Mouse (Mus musculus) MEL (cell line): ENCODE measurements around the gene Tubgcp3. TPM values are rescaled to one million over a fixed set of nuclear protein-coding genes. Genes with fewer than 3 reads are reported as not detected.

Experiments used
- DNase-seq: peaks from one replicate; pipeline ENCODE4 v3.0.0; 2011; ENCODE audit warnings: low read depth, low spot score
- H3K27ac ChIP-seq: 2 replicates; pipeline ENCODE4 v1.5.1; 2012; ENCODE audit warnings: low read depth, mild to moderate bottlenecking, control low read depth, low read length, moderate library complexity; ENCODE audit not compliant: control insufficient read depth
- H3K27me3 ChIP-seq, 2 experiments: fragments of 150-350 bp in 1 of 2; sonication (generic) in 1 of 2; 2 replicates each; pipeline ENCODE4 v1.6.1; 2012; ENCODE audit warnings: low read length in 2 of 2, mild to moderate bottlenecking in 2 of 2, improper control_type of control experiment in 1 of 2, moderate library complexity in 1 of 2; ENCODE audit not compliant: insufficient read depth in 2 of 2, control insufficient read depth in 1 of 2
- H3K36me3 ChIP-seq, 2 experiments: 2 replicates each; pipeline ENCODE4 v1.6.1; 2012 to 2014; ENCODE audit warnings: low read length in 2 of 2, improper control_type of control experiment in 1 of 2, inconsistent platforms in 1 of 2, mild to moderate bottlenecking in 1 of 2; ENCODE audit not compliant: insufficient read depth in 2 of 2, control insufficient read depth in 1 of 2
- H3K4me1 ChIP-seq, 2 experiments: fragments of 150-350 bp in 1 of 2; sonication (generic) in 1 of 2; 2 replicates each; pipeline ENCODE4 v1.6.1; 2012; ENCODE audit warnings: low read length in 2 of 2, improper control_type of control experiment in 1 of 2, mild to moderate bottlenecking in 1 of 2; ENCODE audit not compliant: insufficient read depth in 2 of 2, control insufficient read depth in 1 of 2
- H3K4me3 ChIP-seq, 2 experiments: fragments of 150-350 bp in 1 of 2; sonication (generic) in 1 of 2; 2 replicates each; pipeline ENCODE4 v1.5.1; 2012; ENCODE audit warnings: low read depth in 2 of 2, low read length in 2 of 2, mild to moderate bottlenecking in 2 of 2, moderate library complexity in 2 of 2, control low read depth in 1 of 2, improper control_type of control experiment in 1 of 2; ENCODE audit not compliant: control insufficient read depth in 1 of 2, insufficient read depth in 1 of 2
- H3K79me2 ChIP-seq: 2 replicates; pipeline ENCODE4 v1.6.1; 2012; ENCODE audit warnings: mild to moderate bottlenecking, low read length, moderate library complexity; ENCODE audit not compliant: control insufficient read depth, poor library complexity, insufficient read depth
- H3K9ac ChIP-seq: 2 replicates; pipeline ENCODE4 v1.6.1; 2012; ENCODE audit warnings: low read depth, mild to moderate bottlenecking, control low read depth, low read length, moderate library complexity; ENCODE audit not compliant: control insufficient read depth, poor library complexity, severe bottlenecking
- H3K9me3 ChIP-seq: fragments of 150-350 bp; sonication (generic); replicated peaks from 2 replicates; pipeline ENCODE4 v1.6.1; 2012; ENCODE audit warnings: mild to moderate bottlenecking, low read length, improper control_type of control experiment, moderate library complexity; ENCODE audit not compliant: insufficient read depth
- CHD2 ChIP-seq: IDR thresholded peaks from 2 replicates; pipeline ENCODE4 v1.6.1; 2011; ENCODE audit warnings: low read length, improper control_type of control experiment
- CTCF ChIP-seq, 3 experiments: IDR thresholded peaks in 2 of 3; conservative IDR thresholded peaks in 1 of 3; 2 replicates each; pipeline ENCODE4 v1.5.1; 2011 to 2012; ENCODE audit warnings: low read length in 3 of 3, low read depth in 2 of 3, mild to moderate bottlenecking in 2 of 3, improper control_type of control experiment in 1 of 3, inconsistent platforms in 1 of 3, mixed read lengths in 1 of 3, moderate library complexity in 1 of 3; ENCODE audit not compliant: control insufficient read depth in 1 of 3, insufficient read depth in 1 of 3, poor library complexity in 1 of 3, severe bottlenecking in 1 of 3
- E2F4 ChIP-seq: IDR thresholded peaks from 2 replicates; pipeline ENCODE4 v1.6.1; 2011; ENCODE audit warnings: low read depth, low read length, improper control_type of control experiment, borderline replicate concordance
- ELF1 ChIP-seq: IDR thresholded peaks from 2 replicates; pipeline ENCODE4 v1.6.1; 2014; ENCODE audit warnings: low read depth, mild to moderate bottlenecking, inconsistent platforms, low read length, improper control_type of control experiment, moderate library complexity
- EP300 ChIP-seq, 2 experiments: IDR thresholded peaks; 2 replicates each; pipeline ENCODE4 v1.6.1; 2011; ENCODE audit warnings: improper control_type of control experiment in 2 of 2, low read length in 2 of 2, low read depth in 1 of 2, mild to moderate bottlenecking in 1 of 2
- GABPA ChIP-seq: IDR thresholded peaks from 2 replicates; pipeline ENCODE4 v1.6.1; 2012; ENCODE audit warnings: low read depth, mild to moderate bottlenecking, inconsistent platforms, low read length, improper control_type of control experiment, moderate library complexity
- GATA1 ChIP-seq: IDR thresholded peaks from 2 replicates; pipeline ENCODE4 v1.6.1; 2011; ENCODE audit warnings: low read depth, low read length, improper control_type of control experiment
- HCFC1 ChIP-seq: IDR thresholded peaks from 2 replicates; pipeline ENCODE4 v1.6.1; 2012; ENCODE audit warnings: low read depth, mild to moderate bottlenecking, inconsistent platforms, low read length, improper control_type of control experiment, moderate library complexity
- JUND ChIP-seq: IDR thresholded peaks from 2 replicates; pipeline ENCODE4 v1.6.1; 2011; ENCODE audit warnings: low read depth, mild to moderate bottlenecking, improper control_type of control experiment, low read length
- KAT2A ChIP-seq: conservative IDR thresholded peaks from 2 replicates; pipeline ENCODE4 v1.6.1; 2012; ENCODE audit warnings: low read depth, low read length, improper control_type of control experiment, inconsistent platforms
- MAX ChIP-seq: IDR thresholded peaks from 2 replicates; pipeline ENCODE4 v1.6.1; 2011; ENCODE audit warnings: low read length, improper control_type of control experiment
- MEF2A ChIP-seq: IDR thresholded peaks from 2 replicates; pipeline ENCODE4 v1.6.1; 2014; ENCODE audit warnings: low read depth, mild to moderate bottlenecking, inconsistent platforms, low read length, improper control_type of control experiment; ENCODE audit not compliant: poor library complexity, insufficient replicate concordance, severe bottlenecking; ENCODE audit errors: extremely low read depth
- MXI1 ChIP-seq: IDR thresholded peaks from 2 replicates; pipeline ENCODE4 v1.6.1; 2011; ENCODE audit warnings: mild to moderate bottlenecking, low read depth, low read length, improper control_type of control experiment
- POLR2AphosphoS2 ChIP-seq: IDR thresholded peaks from 2 replicates; pipeline ENCODE4 v1.6.1; 2011; ENCODE audit warnings: low read length, improper control_type of control experiment
- POLR2AphosphoS5 ChIP-seq: IDR thresholded peaks from 2 replicates; pipeline ENCODE4 v1.6.1; 2012; ENCODE audit warnings: low read depth, borderline replicate concordance, mild to moderate bottlenecking, inconsistent platforms, low read length, moderate library complexity, mixed read lengths
- RAD21 ChIP-seq: IDR thresholded peaks from 2 replicates; pipeline ENCODE4 v1.6.1; 2011; ENCODE audit warnings: mild to moderate bottlenecking, low read depth, low read length, improper control_type of control experiment
- RCOR1 ChIP-seq: IDR thresholded peaks from 2 replicates; pipeline ENCODE4 v1.6.1; 2012; ENCODE audit warnings: low read depth, mild to moderate bottlenecking, inconsistent platforms, low read length, improper control_type of control experiment
- SMC3 ChIP-seq: IDR thresholded peaks from 2 replicates; pipeline ENCODE4 v1.6.1; 2011; ENCODE audit warnings: low read depth, low read length, improper control_type of control experiment
- TAL1 ChIP-seq: IDR thresholded peaks from 2 replicates; pipeline ENCODE4 v1.6.1; 2012; ENCODE audit warnings: mild to moderate bottlenecking, inconsistent platforms, low read length, moderate library complexity, mixed read lengths
- TBP ChIP-seq: IDR thresholded peaks from 2 replicates; pipeline ENCODE4 v1.8.0; 2011; ENCODE audit warnings: low read depth, low read length, improper control_type of control experiment
- TCF12 ChIP-seq: IDR thresholded peaks from 2 replicates; pipeline ENCODE4 v1.6.1; 2014; ENCODE audit warnings: low read depth, mild to moderate bottlenecking, inconsistent platforms, low read length, improper control_type of control experiment, moderate library complexity
- UBTF ChIP-seq: IDR thresholded peaks from 2 replicates; pipeline ENCODE4 v1.6.1; 2012; ENCODE audit warnings: low read depth, mild to moderate bottlenecking, inconsistent platforms, low read length, improper control_type of control experiment, moderate library complexity, borderline replicate concordance; ENCODE audit not compliant: insufficient read depth
- USF1 ChIP-seq: IDR thresholded peaks from 2 replicates; pipeline ENCODE4 v1.6.1; 2014; ENCODE audit warnings: low read depth, mild to moderate bottlenecking, inconsistent platforms, low read length, improper control_type of control experiment, moderate library complexity
- ZC3H11A ChIP-seq: IDR thresholded peaks from 2 replicates; pipeline ENCODE4 v1.6.1; 2012; ENCODE audit warnings: low read depth, mild to moderate bottlenecking, inconsistent platforms, low read length, improper control_type of control experiment
- ZNF384 ChIP-seq: IDR thresholded peaks from 2 replicates; pipeline ENCODE4 v1.6.1; 2012; ENCODE audit warnings: low read depth, mild to moderate bottlenecking, inconsistent platforms, low read length, improper control_type of control experiment
- polyA plus RNA-seq, 2 experiments: library from polyadenylated mRNA; stranded (reverse) in 1 of 2; unstranded in 1 of 2; fragments of >175 nt in 1 of 2; fragments of >200 nt in 1 of 2; gene quantifications; 2 replicates each; pipeline versions ENCODE4 v1.2.1 to v1.2.4; 2012; ENCODE audit warnings: low replicate concordance in 2 of 2, low read depth in 1 of 2; ENCODE audit not compliant: insufficient read length in 2 of 2, insufficient read depth in 1 of 2, missing spikeins in 1 of 2
- total RNA-seq: library from RNA; depleted of rRNA; stranded (reverse); fragments of 300-350 nt; gene quantifications from 2 replicates; pipeline ENCODE4 v1.2.3, GENCODE M21; 2012

Gene Tubgcp3
- total and polyA plus RNA-seq, 3 experiments, result 43.6 to 87.7 (median 60.2) TPM

GRCm38 (mm10) chr8:12715861-12716585, 44.0 kb upstream of the Tubgcp3 start:
- H3K9me3 ChIP-seq, result no peaks in the 10 kb centered on the region
- no peaks in the 10 kb centered on the region for H3K79me2 ChIP-seq
- H3K4me1 ChIP-seq, result no peaks in the 10 kb centered on the region
- DNase-seq, result no peak
- H3K27me3 ChIP-seq, result peaks cover 0 to 7% of the 10 kb centered on the region in 2 experiments; a peak in 2 of 4 replicates
- no peak overlapping the region for H3K4me3 ChIP-seq
- no peak overlapping the region for H3K9ac ChIP-seq
- H3K36me3 ChIP-seq, result no peaks in the 10 kb centered on the region
- no peak for TF ChIP-seq HCFC1
- TF ChIP-seq USF1, result no peak
- TF ChIP-seq KAT2A, result no peak
- no peak for TF ChIP-seq RCOR1
- TF ChIP-seq POLR2AphosphoS2, result no peak
- no peak for TF ChIP-seq CHD2
- no peak for TF ChIP-seq GATA1
- no peak for TF ChIP-seq UBTF
- no peak for TF ChIP-seq E2F4
- TF ChIP-seq SMC3, result no peak
- no peak for TF ChIP-seq MXI1
- no peak for TF ChIP-seq GABPA
- no peak for TF ChIP-seq TBP
- TF ChIP-seq POLR2AphosphoS5, result no peak
- no peak for TF ChIP-seq TAL1
- no peak for TF ChIP-seq RAD21
- H3K27ac ChIP-seq, result no peak overlapping the region

DNA sequence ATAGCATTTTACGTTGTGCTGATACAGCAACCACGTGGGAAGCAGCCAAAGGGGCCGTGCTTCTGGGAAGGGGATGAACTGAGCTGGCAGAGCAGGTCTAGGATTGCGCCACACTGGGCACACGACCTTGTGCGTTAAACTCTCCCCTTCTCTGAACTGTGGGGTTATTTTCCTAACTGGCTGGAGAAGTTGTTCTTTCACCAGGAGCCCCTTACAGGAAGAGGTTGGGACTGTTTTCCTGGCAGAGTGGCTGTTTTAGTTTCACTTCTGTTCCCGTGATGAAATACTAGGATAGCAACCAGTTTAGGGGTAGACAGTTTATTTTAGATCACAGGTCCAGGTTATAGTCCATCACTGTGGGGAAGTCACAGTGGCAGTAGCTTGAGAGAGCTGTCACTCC, 39.6 kb upstream of the Tubgcp3 start:
- Histone ChIP-seq H3K27ac (no peak overlapping the region), H3K27me3 (peaks cover 8 to 34% of the 10 kb centered on the region in 2 experiments)
- TF ChIP-seq JUND (no peak), TCF12 (no peak), MEF2A (no peak), MAX (no peak), ZC3H11A (no peak), CTCF (IDR thresholded peaks at IDR 0.05 in 2 of 3, conservative IDR thresholded peaks at IDR 0.05 in 1 of 3; ENCODE audit: control insufficient read depth in 1 of 3, insufficient read depth in 1 of 3, low read depth in 2 of 3, low read length in 3 of 3, poor library complexity in 1 of 3, severe bottlenecking in 1 of 3) (no peak), EP300 (IDR thresholded peaks at IDR 0.05; ENCODE audit: low read depth in 1 of 2, low read length in 2 of 2) (no peak), ZNF384 (no peak), HCFC1 (no peak), POLR2AphosphoS2 (no peak), ELF1 (no peak), KAT2A (no peak), TBP (no peak), USF1 (no peak)

More for the DNA sequence above, 39.6 kb upstream of the Tubgcp3 start:
- DNase-seq, result no peak
- no peak overlapping the region; a peak in 1 of 4 replicates for H3K4me3 ChIP-seq
- H3K36me3 ChIP-seq, result no peaks in the 10 kb centered on the region
- no peak overlapping the region for H3K9ac ChIP-seq
- no peaks in the 10 kb centered on the region for H3K79me2 ChIP-seq
- no peaks in the 10 kb centered on the region for H3K9me3 ChIP-seq
- no peaks in the 10 kb centered on the region for H3K4me1 ChIP-seq
